ENCODE assay signal across 27 mouse cellular contexts in the genomic region with DNA sequence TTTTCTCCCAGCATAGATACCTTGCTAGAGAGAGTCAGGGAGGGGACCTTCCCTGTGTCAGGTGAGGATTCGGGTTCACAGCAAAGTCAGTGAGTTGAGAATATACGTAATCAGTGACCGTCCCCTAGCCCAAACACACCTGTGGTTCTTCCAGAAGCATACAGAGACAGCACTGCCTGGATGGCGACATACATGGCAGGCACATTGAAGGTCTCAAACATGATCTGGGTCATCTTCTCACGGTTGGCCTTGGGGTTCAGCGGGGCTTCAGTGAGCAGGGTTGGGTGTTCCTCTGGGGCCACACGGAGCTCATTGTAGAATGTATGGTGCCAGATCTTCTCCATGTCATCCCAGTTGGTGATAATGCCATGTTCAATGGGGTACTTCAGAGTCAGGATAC. TPM values are rescaled to one million over a fixed set of nuclear protein-coding genes. Genes with fewer than 3 reads are reported as not detected.
DNase-seq lines count a peak whose midpoint lies in the region; ATAC-seq and TF ChIP-seq lines count a peak whose summit lies in the region.
"Had no signal": no experiment of that assay in that cellular context is flagged by ENCODE, and none has a peak within 500 bp of the region (broad histone marks: within the 10 kb centered on the region; RNA-seq: fewer than 3 reads in every experiment).

No protein-coding gene starts in this region.

- peak overlapping the region; percentile 55 for H3K4me3 ChIP-seq in heart, adult 2 months
- H3K4me3 ChIP-seq in heart, embryonic 13.5 days: peak overlapping the region; percentile 63
- H3K4me3 ChIP-seq in heart, embryonic 15.5 days: peak overlapping the region; percentile 59
- H3K4me3 ChIP-seq: embryonic facial prominence, embryonic 15.5 days; erythroblast, embryonic 14.5 days; forebrain, embryonic 10.5 days; hindbrain, embryonic 15.5 days had no signal

- H3K27me3 ChIP-seq in heart, adult 2 months (ENCODE audit: control insufficient read depth, insufficient read depth, low read length): no peaks in the 10 kb centered on the region
- H3K27me3 ChIP-seq in heart, embryonic 13.5 days (replicated peaks): no peaks in the 10 kb centered on the region
- no peaks in the 10 kb centered on the region for H3K27me3 ChIP-seq in heart, embryonic 15.5 days
- H3K27me3 ChIP-seq: CH12.LX; embryonic facial prominence, embryonic 15.5 days; hindbrain, embryonic 15.5 days had no signal

- peak; percentile 71 for TF ChIP-seq POLR2A in heart, adult 2 months (IDR thresholded peaks at IDR 0.05; ENCODE audit: insufficient read depth, low read depth, low read length)

- 69% methylated on average over 7 of the region's 7 CpGs for WGBS in heart, adult 2 months
- whole genome bisulfite sequencing in heart, embryonic 13.5 days: 49% methylated on average over 7 of the region's 7 CpGs
- WGBS in heart, embryonic 15.5 days: 58% methylated on average over 7 of the region's 7 CpGs

- no peaks in the 10 kb centered on the region for H3K79me2 ChIP-seq in heart, adult 2 months (replicated peaks; ENCODE audit: control insufficient read depth, insufficient read depth, low read length)

- H3K9me3 ChIP-seq in heart, embryonic 13.5 days: no peaks in the 10 kb centered on the region
- H3K9me3 ChIP-seq in heart, embryonic 15.5 days (replicated peaks): no peaks in the 10 kb centered on the region
- H3K9me3 ChIP-seq: embryonic facial prominence, embryonic 15.5 days; forebrain, embryonic 10.5 days; hindbrain, embryonic 15.5 days had no signal

- peak overlapping the region; percentile 67 for H3K4me2 ChIP-seq in heart, embryonic 13.5 days
- H3K4me2 ChIP-seq in heart, embryonic 15.5 days: peak overlapping the region; percentile 59
- H3K4me2 ChIP-seq: embryonic facial prominence, embryonic 15.5 days; hindbrain, embryonic 15.5 days had no signal

- no peak for ATAC-seq in heart, embryonic 13.5 days (ENCODE audit: extremely low read depth, insufficient number of reproducible peaks, low FRiP score, low TSS enrichment)
- no peak for ATAC-seq in heart, embryonic 15.5 days (replicated peaks; ENCODE audit: insufficient number of reproducible peaks, insufficient read depth, low FRiP score, low read depth)
- ATAC-seq: activated CD4-positive, CD25-positive, alpha-beta regulatory T cell, adult 4 months; forebrain, embryonic 14.5 days; intestine, embryonic 16.5 days; Patski had no signal

- TF ChIP-seq EP300 in heart, adult 2 months (IDR thresholded peaks at IDR 0.05; ENCODE audit: insufficient read depth, low read depth, low read length): 0 out of 2 replicates have a peak, but pooled peaks have one; percentile 13

- DNase-seq in heart, adult 2 months: no peak
- DNase-seq in heart, postnatal 36 days: no peak
- DNase-seq in heart, adult 18-20 months: no peak
- peak; percentile 39 for DNase-seq in heart, postnatal 4 days
- DNase-seq in right cerebral cortex, postnatal 14 days: no peak
- DNase-seq in ovary, postnatal 36 days (ENCODE audit: low spot score): no peak
- DNase-seq: adrenal gland, postnatal 14 days; cerebellum, adult 11-12 months; cerebellum, adult 9-11 months; cerebellum, postnatal 36 days; embryo, embryonic 11 days; gastrocnemius, adult 2 months; gastrocnemius, postnatal 25 days; kidney, adult 2 months had no signal

- H3K36me3 ChIP-seq in heart, adult 2 months (ENCODE audit: control insufficient read depth, insufficient read depth, low read length): peaks cover 15% of the 10 kb centered on the region
- peaks cover 37% of the 10 kb centered on the region for H3K36me3 ChIP-seq in heart, embryonic 13.5 days
- no peaks in the 10 kb centered on the region; the same call in 1 of the 2 replicates for H3K36me3 ChIP-seq in heart, embryonic 15.5 days
- H3K36me3 ChIP-seq: embryonic facial prominence, embryonic 15.5 days; forebrain, embryonic 10.5 days; hindbrain, embryonic 15.5 days had no signal

- H3K9ac ChIP-seq in heart, adult 2 months (ENCODE audit: low read depth, low read length): peak overlapping the region; percentile 45
- H3K9ac ChIP-seq in heart, embryonic 13.5 days: peak overlapping the region; percentile 91
- peak overlapping the region; percentile 66 for H3K9ac ChIP-seq in heart, embryonic 15.5 days
- H3K9ac ChIP-seq: embryonic facial prominence, embryonic 15.5 days; hindbrain, embryonic 15.5 days had no signal

- no peak for TF ChIP-seq CTCF in heart, adult 2 months (IDR thresholded peaks at IDR 0.05)

- intact Hi-C loops in heart, adult 2 months (cut with DNase I): loop anchor here (2.0 kb wide), 1 partner anchor 69 kb away; no protein-coding TSS in a partner anchor
- intact Hi-C loops in heart, postnatal 36 days (cut with DNase I): no loop called here

- no peaks in the 10 kb centered on the region; the same call in 1 of the 2 replicates for H3K4me1 ChIP-seq in heart, adult 2 months (ENCODE audit: control insufficient read depth, insufficient read depth, low read length)
- H3K4me1 ChIP-seq in heart, embryonic 13.5 days: peaks cover 21% of the 10 kb centered on the region
- no peaks in the 10 kb centered on the region; the same call in 1 of the 2 replicates for H3K4me1 ChIP-seq in heart, embryonic 15.5 days (replicated peaks)
- H3K4me1 ChIP-seq: embryonic facial prominence, embryonic 15.5 days; hindbrain, embryonic 15.5 days had no signal

- peak overlapping the region; percentile 90 for H3K27ac ChIP-seq in heart, adult 2 months
- H3K27ac ChIP-seq in heart, embryonic 13.5 days (replicated peaks): peak overlapping the region; percentile 97
- peak overlapping the region; percentile 98 for H3K27ac ChIP-seq in heart, embryonic 15.5 days
- H3K27ac ChIP-seq: embryonic facial prominence, embryonic 15.5 days; forebrain, embryonic 10.5 days; hindbrain, embryonic 15.5 days had no signal

RNA-seq across cellular contexts. Expression of gene Actc1, which starts 3.2 kb away (rescaled TPM):
- total RNA-seq in heart, adult 2 months (2021): over 10,000 TPM in 1 of 2 experiments, 1,000 to 10,000 TPM in 1; 9,778 to 11,260 TPM
- polyA plus RNA-seq in heart, adult 2 months (2012; rRNA removed): 24,627 and 41,572 TPM in 2 replicates
- total RNA-seq in heart, postnatal 36 days (2021): over 10,000 TPM; 11,974 to 14,041 TPM
- 11,395 and 12,800 TPM in 2 replicates for polyA plus RNA-seq in heart, embryonic 13.5 days (2015; fragmentation: Nextera tagmentation; extraction: Ambion mirVana)
- total RNA-seq in heart, adult 18-20 months (2021): over 10,000 TPM; 12,452 to 13,048 TPM
- polyA plus RNA-seq in heart, embryonic 15.5 days (2015; fragmentation: Nextera tagmentation; extraction: Ambion mirVana): 11,796 and 13,111 TPM in 2 replicates
- total RNA-seq in heart, postnatal 4 days (2021): over 10,000 TPM; 17,542 to 18,879 TPM
- total RNA-seq: adrenal gland, adult 18-20 months; CH12.LX; granulocyte monocyte progenitor cell, adult 5-6 weeks had no signal
- polyA plus RNA-seq: activated CD4-positive, CD25-positive, alpha-beta regulatory T cell, adult 4 months; erythroblast, embryonic 14.5 days; Patski had no signal

RNA-seq across cellular contexts. Expression of gene Gjd2, which starts 36.7 kb away (rescaled TPM):
- total RNA-seq in heart, adult 2 months (2021): not detected
- 0.06 TPM in 1 of 2 replicates, not detected in the other for polyA plus RNA-seq in heart, adult 2 months (2012; rRNA removed)
- total RNA-seq in heart, postnatal 36 days (2021): not detected
- polyA plus RNA-seq in heart, embryonic 13.5 days (2015; fragmentation: Nextera tagmentation; extraction: Ambion mirVana): not detected in 2 replicates
- total RNA-seq in heart, adult 18-20 months (2021): not detected
- polyA plus RNA-seq in heart, embryonic 15.5 days (2015; fragmentation: Nextera tagmentation; extraction: Ambion mirVana): 0.06 and 0.51 TPM in 2 replicates
- total RNA-seq in heart, postnatal 4 days (2021): not detected
- total RNA-seq: CH12.LX; gastrocnemius, adult 2 months; gastrocnemius, postnatal 25 days; granulocyte monocyte progenitor cell, adult 5-6 weeks had no signal
- polyA plus RNA-seq: activated CD4-positive, CD25-positive, alpha-beta regulatory T cell, adult 4 months; erythroblast, embryonic 14.5 days; kidney, adult 2 months; Patski had no signal
